Mouse (Mus musculus) liver, adult 2 months (tissue): ENCODE measurements around the gene Mansc4.

Experiments used
- CTCF ChIP-seq: fragments of 200-500 bp; IDR thresholded peaks from 2 replicates; pipeline ENCODE4 v1.5.1; 2011; ENCODE audit warnings: low read depth, low read length, control low read depth
- POLR2A ChIP-seq: fragments of 200-500 bp; IDR thresholded peaks from 2 replicates; pipeline ENCODE4 v1.6.1; 2011; ENCODE audit warnings: low read length, control low read depth; ENCODE audit not compliant: insufficient read depth; ENCODE audit errors: extremely low read depth

GRCm38 (mm10) chr6:147049239-147049805 lies 37.5 kb downstream of the Mansc4 start:
- TF ChIP-seq POLR2A: no peak
- no peak for TF ChIP-seq CTCF
